Mouse (Mus musculus): ENCODE measurements around the gene Folr1. TPM values are rescaled to one million over a fixed set of nuclear protein-coding genes. Genes with fewer than 3 reads are reported as not detected.

The Folr1 gene
- polyA plus RNA-seq (2012; ENCODE audit: insufficient read depth, low replicate concordance), result not detected in 2 replicates

- peak within 1 kb of the TSS; percentile 29 for H3K4me3 ChIP-seq (replicated peaks)
- H3K9me3 ChIP-seq, result no peaks in the 10 kb centered on the region
- H3K36me3 ChIP-seq (replicated peaks; ENCODE audit: low read length), result no peaks in the 10 kb centered on the region
- peaks cover 4% of the 10 kb centered on the region for H3K27me3 ChIP-seq (replicated peaks)
- TF ChIP-seq FLI1 (IDR thresholded peaks at IDR 0.05; ENCODE audit: low read length) (no peak), GATA1 (IDR thresholded peaks at IDR 0.05; ENCODE audit: borderline replicate concordance, low read length) (no peak)
- H3K4me1 ChIP-seq, result peaks cover 13% of the 10 kb centered on the region
These were observed at the start of gene Folr1 for GRCm38 (mm10) chr7:101870629-101871028. Folr1 (minus strand) TSS chr7:101870788.

GRCm38 (mm10) chr7:101918071-101918470 lies 47.5 kb upstream of the Folr1 start:
- Histone ChIP-seq H3K36me3 (replicated peaks; ENCODE audit: low read length) (peaks cover 45% of the 10 kb centered on the region), H3K4me3 (replicated peaks) (no peak overlapping the region), H3K4me1 (peaks cover 23% of the 10 kb centered on the region), H3K9me3 (no peaks in the 10 kb centered on the region), H3K27me3 (replicated peaks) (no peaks in the 10 kb centered on the region)
- TF ChIP-seq FLI1 (IDR thresholded peaks at IDR 0.05; ENCODE audit: low read length), result no peak
- no peak for TF ChIP-seq GATA1 (IDR thresholded peaks at IDR 0.05; ENCODE audit: borderline replicate concordance, low read length)

- Histone ChIP-seq H3K4me3 (replicated peaks) (no peak overlapping the region), H3K4me1 (peaks cover 48% of the 10 kb centered on the region), H3K36me3 (replicated peaks; ENCODE audit: low read length) (peaks cover 85% of the 10 kb centered on the region), H3K27me3 (replicated peaks) (no peaks in the 10 kb centered on the region), H3K9me3 (no peaks in the 10 kb centered on the region)
- TF ChIP-seq GATA1 (IDR thresholded peaks at IDR 0.05; ENCODE audit: borderline replicate concordance, low read length) (no peak), FLI1 (IDR thresholded peaks at IDR 0.05; ENCODE audit: low read length) (no peak)
These were observed 41.4 kb upstream of the Folr1 start for GRCm38 (mm10) chr7:101911982-101912381.

- Histone ChIP-seq H3K27me3 (replicated peaks) (no peaks in the 10 kb centered on the region), H3K9me3 (no peaks in the 10 kb centered on the region), H3K4me3 (replicated peaks) (no peak overlapping the region), H3K36me3 (replicated peaks; ENCODE audit: low read length) (peaks cover 71% of the 10 kb centered on the region), H3K4me1 (peaks cover 47% of the 10 kb centered on the region)
- TF ChIP-seq GATA1 (IDR thresholded peaks at IDR 0.05; ENCODE audit: borderline replicate concordance, low read length), result no peak
These were observed 39.5 kb upstream of the Folr1 start for GRCm38 (mm10) chr7:101910138-101910537.

- Histone ChIP-seq H3K4me3 (replicated peaks) (peak overlapping the region; percentile 73), H3K9me3 (no peaks in the 10 kb centered on the region), H3K4me1 (peaks cover 52% of the 10 kb centered on the region), H3K36me3 (replicated peaks; ENCODE audit: low read length) (peaks cover 54% of the 10 kb centered on the region), H3K27me3 (replicated peaks) (no peaks in the 10 kb centered on the region)
- no peak for TF ChIP-seq GATA1 (IDR thresholded peaks at IDR 0.05; ENCODE audit: borderline replicate concordance, low read length)
- no peak for TF ChIP-seq FLI1 (IDR thresholded peaks at IDR 0.05; ENCODE audit: low read length)
These were observed 37.8 kb upstream of the Folr1 start for GRCm38 (mm10) chr7:101908367-101908766.

GRCm38 (mm10) chr7:101906696-101907095 lies 36.1 kb upstream of the Folr1 start:
- peaks cover 50% of the 10 kb centered on the region for H3K36me3 ChIP-seq (replicated peaks; ENCODE audit: low read length)
- 0 out of 2 replicates have a peak, but pooled peaks cover 3% of the 10 kb centered on the region for H3K9me3 ChIP-seq

GRCm38 (mm10) chr7:101906287-101906681 lies 35.7 kb upstream of the Folr1 start, which contains the start of gene Tomt:
Tomt (minus strand) TSS chr7:101906359.
- TF ChIP-seq FLI1 (IDR thresholded peaks at IDR 0.05; ENCODE audit: low read length) (no peak), GATA1 (IDR thresholded peaks at IDR 0.05; ENCODE audit: borderline replicate concordance, low read length) (no peak)
- H3K4me1 ChIP-seq, result peaks cover 55% of the 10 kb centered on the region
- peak within 1 kb of the TSS; percentile 94 for H3K4me3 ChIP-seq (replicated peaks)
- peaks cover 48% of the 10 kb centered on the region for H3K36me3 ChIP-seq (replicated peaks; ENCODE audit: low read length)
- H3K27me3 ChIP-seq (replicated peaks), result no peaks in the 10 kb centered on the region
- H3K9me3 ChIP-seq, result 0 out of 2 replicates have a peak, but pooled peaks cover 3% of the 10 kb centered on the region

More at GRCm38 (mm10) chr7:101906696-101907095, 36.1 kb upstream of the Folr1 start:
- peaks cover 54% of the 10 kb centered on the region for H3K4me1 ChIP-seq
- no peaks in the 10 kb centered on the region for H3K27me3 ChIP-seq (replicated peaks)
- no peak for TF ChIP-seq GATA1 (IDR thresholded peaks at IDR 0.05; ENCODE audit: borderline replicate concordance, low read length)
- peak overlapping the region; percentile 94 for H3K4me3 ChIP-seq (replicated peaks)

- H3K4me3 ChIP-seq (replicated peaks), result peak within 1 kb of the TSS; percentile 94
- peaks cover 48% of the 10 kb centered on the region for H3K36me3 ChIP-seq (replicated peaks; ENCODE audit: low read length)
- H3K9me3 ChIP-seq, result 0 out of 2 replicates have a peak, but pooled peaks cover 3% of the 10 kb centered on the region
- H3K4me1 ChIP-seq, result peaks cover 61% of the 10 kb centered on the region
- H3K27me3 ChIP-seq (replicated peaks), result no peaks in the 10 kb centered on the region
- TF ChIP-seq FLI1 (IDR thresholded peaks at IDR 0.05; ENCODE audit: low read length) (peak; percentile 60), GATA1 (IDR thresholded peaks at IDR 0.05; ENCODE audit: borderline replicate concordance, low read length) (no peak)
These were observed 35.1 kb upstream of the Folr1 start, which contains the start of gene Lamtor1 for GRCm38 (mm10) chr7:101905561-101906286. Lamtor1 (plus strand) TSS chr7:101905904.

GRCm38 (mm10) chr7:101902846-101903245 lies 32.3 kb upstream of the Folr1 start:
- H3K27me3 ChIP-seq (replicated peaks), result no peaks in the 10 kb centered on the region

GRCm38 (mm10) chr7:101901969-101902368 lies 31.4 kb upstream of the Folr1 start:
- TF ChIP-seq FLI1 (IDR thresholded peaks at IDR 0.05; ENCODE audit: low read length) (no peak), GATA1 (IDR thresholded peaks at IDR 0.05; ENCODE audit: borderline replicate concordance, low read length) (no peak)
- Histone ChIP-seq H3K9me3 (0 out of 2 replicates have a peak, but pooled peaks cover 3% of the 10 kb centered on the region), H3K4me1 (peaks cover 56% of the 10 kb centered on the region), H3K27me3 (replicated peaks) (no peaks in the 10 kb centered on the region), H3K36me3 (replicated peaks; ENCODE audit: low read length) (peaks cover 48% of the 10 kb centered on the region), H3K4me3 (replicated peaks) (no peak overlapping the region)

More at GRCm38 (mm10) chr7:101902846-101903245, 32.3 kb upstream of the Folr1 start:
- Histone ChIP-seq H3K9me3 (0 out of 2 replicates have a peak, but pooled peaks cover 3% of the 10 kb centered on the region), H3K4me3 (replicated peaks) (no peak overlapping the region), H3K4me1 (peaks cover 56% of the 10 kb centered on the region), H3K36me3 (replicated peaks; ENCODE audit: low read length) (peaks cover 47% of the 10 kb centered on the region)
- TF ChIP-seq FLI1 (IDR thresholded peaks at IDR 0.05; ENCODE audit: low read length) (no peak), GATA1 (IDR thresholded peaks at IDR 0.05; ENCODE audit: borderline replicate concordance, low read length) (no peak)
